Mouse (Mus musculus) erythroblast, embryonic 14.5 days (primary cell): ENCODE measurements around the gene Tiam2. TPM values are rescaled to one million over a fixed set of nuclear protein-coding genes. Genes with fewer than 3 reads are reported as not detected.

Experiments
- H3K27me3 ChIP-seq: 2 replicates; pipeline ENCODE4 v1.6.1; 2012; ENCODE audit warnings: inconsistent platforms; ENCODE audit not compliant: control insufficient read depth
- H3K36me3 ChIP-seq: 2 replicates; pipeline ENCODE4 v1.6.1; 2012; ENCODE audit warnings: mild to moderate bottlenecking, inconsistent platforms; ENCODE audit not compliant: control insufficient read depth
- H3K4me1 ChIP-seq: 2 replicates; pipeline ENCODE4 v1.6.1; 2012; ENCODE audit warnings: inconsistent platforms; ENCODE audit not compliant: control insufficient read depth
- H3K4me3 ChIP-seq: replicated peaks from 2 replicates; pipeline ENCODE3; 2012; ENCODE audit warnings: moderate library complexity, mild to moderate bottlenecking, inconsistent platforms
- H3K9me3 ChIP-seq: 2 replicates; pipeline ENCODE4 v1.6.1; 2012; ENCODE audit warnings: low read length, inconsistent platforms, mixed read lengths; ENCODE audit not compliant: control insufficient read depth
- GATA1 ChIP-seq: IDR thresholded peaks from 2 replicates; pipeline ENCODE4 v1.6.1; 2012; ENCODE audit warnings: low read length, inconsistent platforms, mixed read lengths
- TAL1 ChIP-seq: IDR thresholded peaks from 3 replicates; pipeline ENCODE4 v1.6.1; 2012; ENCODE audit warnings: low read length, inconsistent platforms, mixed read lengths
- polyA plus RNA-seq: library from polyadenylated mRNA; stranded (reverse); fragments of >175 nt; gene quantifications from 2 replicates; pipeline ENCODE4 v1.2.3, GENCODE M21; 2012

Gene Tiam2
- polyA plus RNA-seq, 1 experiment: not detected

DNA sequence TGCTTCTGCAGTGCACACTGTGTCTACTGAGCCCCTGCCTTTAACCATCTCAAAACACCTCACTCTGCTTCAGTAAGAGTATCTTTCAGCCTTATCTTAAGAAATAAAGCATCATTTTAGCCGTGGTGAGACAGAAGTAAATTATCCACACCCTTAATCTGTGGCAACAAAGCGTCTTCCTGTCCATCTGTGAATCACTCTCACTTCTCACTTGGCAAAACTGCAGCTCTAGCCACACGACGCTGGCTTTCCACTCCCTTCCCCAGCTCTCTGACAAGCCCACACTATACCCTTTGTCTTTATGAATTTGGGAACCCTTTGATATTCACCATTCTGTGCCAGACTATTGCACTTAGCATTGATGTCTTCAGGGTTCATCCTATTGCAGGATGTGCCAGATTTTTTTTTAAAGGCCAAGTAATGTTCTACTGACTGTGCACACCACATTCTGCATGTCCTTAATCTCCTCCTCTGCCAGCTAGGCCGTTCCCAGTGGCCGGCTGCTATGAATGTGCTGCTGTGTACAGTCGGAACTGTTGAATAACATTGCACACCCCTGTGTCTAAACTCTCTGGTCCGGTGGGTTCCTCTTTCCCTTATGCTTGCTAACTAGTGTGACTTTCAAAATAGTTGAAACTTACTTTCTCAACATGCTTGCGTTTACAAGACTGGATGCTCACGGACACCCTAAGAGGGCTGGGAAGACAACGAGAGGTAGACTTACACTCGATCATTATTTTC is 126.4 kb downstream of the Tiam2 start:
- Histone ChIP-seq H3K36me3 (no peaks in the 10 kb centered on the region), H3K4me1 (no peaks in the 10 kb centered on the region), H3K9me3 (no peaks in the 10 kb centered on the region), H3K4me3 (no peak overlapping the region), H3K27me3 (no peaks in the 10 kb centered on the region)
- TF ChIP-seq GATA1 (no peak), TAL1 (no peak)

DNA sequence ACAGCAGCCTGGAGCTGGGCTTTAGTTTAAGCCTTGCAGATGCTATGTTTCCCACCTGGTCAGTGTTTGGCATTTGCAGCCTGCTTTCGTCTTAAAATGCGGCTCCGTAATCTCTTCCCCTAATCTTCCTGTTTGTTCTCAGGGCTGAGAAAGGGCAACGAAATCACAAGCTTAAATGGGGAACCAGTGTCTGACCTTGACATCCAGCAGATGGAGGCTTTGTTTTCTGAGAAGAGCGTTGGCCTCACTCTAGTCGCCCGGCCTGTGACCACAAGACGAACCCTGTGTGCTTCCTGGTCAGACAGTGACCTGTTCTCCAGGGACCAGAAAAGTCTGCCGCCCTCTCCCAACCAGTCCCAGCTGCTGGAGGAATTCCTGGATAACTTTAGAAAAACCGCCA is 127.6 kb downstream of the Tiam2 start:
- Histone ChIP-seq H3K27me3 (no peaks in the 10 kb centered on the region), H3K9me3 (no peaks in the 10 kb centered on the region), H3K36me3 (no peaks in the 10 kb centered on the region), H3K4me1 (no peaks in the 10 kb centered on the region), H3K4me3 (no peak overlapping the region)
- no peak for TF ChIP-seq TAL1
- no peak for TF ChIP-seq GATA1

DNA sequence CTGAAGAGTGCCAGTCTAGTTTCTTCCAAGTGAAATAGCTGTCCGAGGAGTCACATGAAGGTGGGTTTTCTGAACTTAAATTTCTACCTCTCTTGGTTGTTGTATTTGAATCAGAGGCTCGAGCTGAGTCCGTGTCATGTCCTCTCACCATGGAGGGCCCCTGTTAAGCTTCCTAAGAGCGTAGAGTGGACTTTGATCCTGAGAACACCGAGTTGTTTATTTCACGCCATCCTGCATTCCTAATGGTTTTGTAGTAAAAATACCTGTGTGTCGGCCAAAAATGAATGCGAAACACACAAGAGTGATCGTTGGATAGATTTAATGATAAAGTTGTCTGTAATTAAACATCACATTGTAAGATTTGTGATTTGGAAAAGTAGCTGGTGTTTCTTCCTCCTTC is 128.5 kb downstream of the Tiam2 start:
- Histone ChIP-seq H3K4me3 (no peak overlapping the region), H3K4me1 (no peaks in the 10 kb centered on the region), H3K9me3 (no peaks in the 10 kb centered on the region), H3K36me3 (no peaks in the 10 kb centered on the region), H3K27me3 (no peaks in the 10 kb centered on the region)
- TF ChIP-seq TAL1 (no peak), GATA1 (no peak)

DNA sequence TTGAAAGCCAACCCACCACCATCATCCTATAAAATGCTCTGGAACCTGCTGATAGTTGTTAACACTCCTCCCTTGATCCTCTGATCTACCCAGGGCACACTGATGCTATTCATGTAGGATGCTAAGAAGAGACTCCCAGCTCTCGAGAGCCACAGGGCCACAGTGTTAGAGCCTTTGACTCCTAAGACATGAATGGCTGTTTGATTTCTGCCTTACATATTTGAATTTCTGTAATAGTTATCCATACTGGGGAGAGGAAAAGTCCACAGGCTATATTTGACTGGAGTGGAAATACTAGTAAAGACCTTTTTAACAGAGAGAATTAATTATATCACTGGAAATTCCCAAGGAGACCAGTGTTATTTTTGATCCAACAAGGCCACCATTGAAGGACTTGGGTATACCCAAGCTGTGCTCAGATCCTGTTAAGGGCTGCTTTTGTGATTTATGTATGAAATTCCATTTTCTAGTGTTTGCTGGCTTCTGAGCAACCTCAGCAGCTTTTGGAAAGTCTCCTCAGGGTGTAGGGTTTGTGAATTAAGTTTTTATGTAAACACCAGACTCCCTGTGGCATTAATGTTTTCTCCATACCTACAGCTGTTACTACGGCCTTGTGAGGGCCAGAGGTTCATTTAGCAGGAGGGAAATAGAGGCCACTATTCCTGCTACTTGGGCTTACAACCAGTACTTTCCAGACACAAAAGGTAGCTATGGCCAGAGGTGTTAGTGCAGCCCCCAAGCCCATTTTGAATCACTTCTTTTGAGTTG is 131.7 kb downstream of the Tiam2 start:
- no peaks in the 10 kb centered on the region for H3K9me3 ChIP-seq
- H3K4me1 ChIP-seq: no peaks in the 10 kb centered on the region
- H3K27me3 ChIP-seq: no peaks in the 10 kb centered on the region
- TF ChIP-seq GATA1: no peak
- no peak for TF ChIP-seq TAL1
- no peak overlapping the region for H3K4me3 ChIP-seq
- H3K36me3 ChIP-seq: no peaks in the 10 kb centered on the region

DNA sequence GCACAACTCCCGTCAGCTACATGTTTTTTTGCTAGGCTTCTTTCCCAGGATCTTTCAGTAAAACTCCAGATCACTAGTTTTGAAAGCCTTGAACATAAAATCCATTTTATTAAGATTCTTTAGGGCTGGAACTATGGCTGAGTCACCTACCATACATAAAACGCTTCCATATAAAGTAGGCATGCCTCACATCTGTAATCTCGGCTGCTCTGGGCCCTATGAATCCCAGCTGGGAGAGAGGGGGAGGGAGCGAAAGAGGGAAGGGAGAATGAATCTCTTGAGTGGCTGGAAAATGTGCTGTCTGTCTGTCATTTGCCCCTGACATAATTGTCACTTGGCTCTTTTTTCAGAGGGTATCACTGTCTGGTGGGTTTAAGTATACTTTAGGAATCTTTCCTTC is 139.5 kb downstream of the Tiam2 start:
- peaks cover 4% of the 10 kb centered on the region; the same call in 1 of the 2 replicates for H3K4me1 ChIP-seq
- H3K4me3 ChIP-seq: no peak overlapping the region
- H3K36me3 ChIP-seq: no peaks in the 10 kb centered on the region
- TF ChIP-seq GATA1 (no peak), TAL1 (no peak)
- no peaks in the 10 kb centered on the region for H3K27me3 ChIP-seq
- H3K9me3 ChIP-seq: no peaks in the 10 kb centered on the region

DNA sequence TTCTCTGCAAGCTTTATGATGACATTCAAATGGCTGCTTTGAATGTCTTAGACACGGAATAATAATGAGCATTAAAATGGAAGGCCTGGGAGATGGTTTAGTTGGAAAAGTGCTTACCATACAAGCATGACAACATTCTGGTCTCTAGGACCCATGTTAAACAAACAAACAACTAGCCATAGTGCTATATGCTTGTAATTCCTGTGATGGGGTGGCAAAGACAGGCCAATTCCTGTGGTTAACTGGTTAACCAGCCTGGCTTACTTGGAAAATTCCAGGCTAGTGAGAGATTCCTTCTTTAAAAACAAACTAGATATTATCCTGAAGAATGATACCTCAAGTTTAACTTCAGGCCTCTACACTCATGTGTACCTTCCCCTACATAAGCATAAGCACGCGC is 140.3 kb downstream of the Tiam2 start:
- no peaks in the 10 kb centered on the region for H3K27me3 ChIP-seq
- peaks cover 4% of the 10 kb centered on the region; the same call in 1 of the 2 replicates for H3K4me1 ChIP-seq
- H3K36me3 ChIP-seq: no peaks in the 10 kb centered on the region
- no peak overlapping the region for H3K4me3 ChIP-seq
- TF ChIP-seq GATA1 (no peak), TAL1 (no peak)
- H3K9me3 ChIP-seq: no peaks in the 10 kb centered on the region

DNA sequence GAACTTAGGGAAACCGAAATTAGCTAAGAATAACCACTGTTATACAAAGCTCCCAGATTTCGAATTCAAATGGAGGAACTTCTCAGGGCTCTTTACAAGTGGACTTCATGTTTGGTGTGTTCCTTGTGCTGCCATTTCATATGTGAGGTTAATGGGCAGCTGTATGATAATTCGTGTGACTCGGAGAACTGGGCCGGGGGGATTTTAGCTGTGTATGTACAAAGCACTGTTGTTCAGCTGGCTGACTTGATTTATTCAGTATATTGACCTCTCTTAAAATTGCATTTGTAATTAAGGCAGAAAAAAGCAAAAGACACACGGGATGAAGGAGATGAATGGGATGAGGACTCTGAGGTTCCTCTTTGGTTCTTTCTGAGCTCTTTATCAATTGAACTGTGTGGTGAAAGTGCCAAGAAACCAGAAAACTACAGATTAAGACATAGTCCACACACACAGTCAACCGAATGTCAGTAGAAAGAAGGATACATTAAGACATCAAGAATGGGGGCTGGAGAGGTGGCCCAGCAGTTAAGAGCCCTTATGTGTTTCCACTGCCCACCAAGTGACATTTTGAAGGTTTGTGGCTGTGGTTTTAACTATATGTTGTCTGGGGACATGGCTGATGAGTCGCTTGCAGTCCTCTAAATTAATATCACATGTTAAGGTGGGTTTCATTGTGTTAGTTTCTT is 141.4 kb downstream of the Tiam2 start:
- Histone ChIP-seq H3K27me3 (no peaks in the 10 kb centered on the region), H3K4me1 (peaks cover 4% of the 10 kb centered on the region; the same call in 1 of the 2 replicates), H3K4me3 (no peak overlapping the region), H3K36me3 (no peaks in the 10 kb centered on the region), H3K9me3 (no peaks in the 10 kb centered on the region)
- TF ChIP-seq GATA1 (no peak), TAL1 (no peak)

DNA sequence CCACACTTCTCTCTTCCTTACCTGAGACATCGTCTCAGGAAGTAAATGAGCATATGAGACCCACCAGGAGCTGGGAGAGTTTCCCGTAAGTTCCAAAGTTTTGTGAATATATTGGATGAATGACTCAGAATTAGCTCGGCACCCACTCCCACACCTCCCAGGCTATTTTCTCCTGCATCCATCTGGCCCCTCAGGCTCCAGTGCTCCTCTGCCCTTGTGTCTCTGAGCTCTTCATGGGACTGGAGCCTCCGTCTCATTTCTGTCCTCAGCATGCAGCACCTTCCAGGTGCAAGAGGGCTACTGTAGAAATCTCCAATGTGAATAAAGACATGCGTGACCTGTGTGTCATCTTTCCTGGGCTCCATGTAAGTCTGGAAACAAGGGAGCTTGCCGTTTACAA is 145.6 kb downstream of the Tiam2 start:
- H3K4me1 ChIP-seq: no peaks in the 10 kb centered on the region
- H3K27me3 ChIP-seq: no peaks in the 10 kb centered on the region
- TF ChIP-seq TAL1: no peak
- no peak for TF ChIP-seq GATA1
- H3K36me3 ChIP-seq: no peaks in the 10 kb centered on the region
- no peak overlapping the region for H3K4me3 ChIP-seq
- H3K9me3 ChIP-seq: no peaks in the 10 kb centered on the region

DNA sequence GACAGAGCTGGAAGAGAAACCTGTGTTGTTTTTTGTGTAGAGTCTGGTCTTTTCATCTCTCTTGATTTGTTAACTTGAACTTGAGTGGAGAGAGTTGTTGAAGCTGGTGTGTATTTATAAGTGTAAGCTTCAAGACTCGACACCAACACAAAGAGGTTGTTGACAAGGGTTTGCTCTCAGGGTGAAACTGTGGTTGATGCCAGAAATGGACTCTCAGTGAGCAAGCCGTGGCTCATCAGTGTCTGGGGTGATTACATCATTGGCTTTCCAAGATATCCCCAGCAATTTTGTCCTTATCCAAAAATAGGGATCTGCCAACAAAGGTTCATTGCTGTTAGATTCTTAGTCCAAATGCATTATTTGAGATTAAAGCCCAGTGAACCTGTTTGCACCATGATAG is 150.2 kb downstream of the Tiam2 start:
- Histone ChIP-seq H3K27me3 (no peaks in the 10 kb centered on the region), H3K4me1 (no peaks in the 10 kb centered on the region), H3K36me3 (no peaks in the 10 kb centered on the region), H3K9me3 (no peaks in the 10 kb centered on the region), H3K4me3 (no peak overlapping the region)
- TF ChIP-seq GATA1: no peak
- TF ChIP-seq TAL1: no peak
